Mouse (Mus musculus) v-Abl transformed pro-B cells (cell line): ENCODE results near the gene Cyp4x1.
"Not testable (repeated sequence)": the region's sequence is repeated elsewhere in the genome, so short reads cannot be mapped to it uniquely, and the experiment has no call there.

Experiments
- in situ Hi-C, 2 experiments: fragments of 400-800 bp; cut with MboI; formaldehyde crosslinking; loops; one replicate each; pipeline ENCODE4 v1.15.1; 2025; ENCODE audit not compliant: unreplicated experiment in 2 of 2

Cyp4x1 gene

GRCm38 (mm10) chr4:115133621-115134295 lies at the start of gene Cyp4x1:
TSS of gene Cyp4x1 (minus strand) at chr4:115134281.
- in situ Hi-C loops = no loop called here

- in situ Hi-C loops = not testable (repeated sequence)
Observed at GRCm38 (mm10) chr4:115176201-115176600, 42.1 kb upstream of the Cyp4x1 start.

GRCm38 (mm10) chr4:115174694-115175353 lies 40.7 kb upstream of the Cyp4x1 start:
- in situ Hi-C loops = no loop called here

GRCm38 (mm10) chr4:115158963-115159362 lies 24.9 kb upstream of the Cyp4x1 start:
- in situ Hi-C loops = not testable (repeated sequence)

- in situ Hi-C loops = no loop called here
Observed at GRCm38 (mm10) chr4:115154723-115155122, 20.6 kb upstream of the Cyp4x1 start.

- in situ Hi-C loops = no loop called here
Observed at GRCm38 (mm10) chr4:115134296-115134630, 182 bp upstream of the Cyp4x1 start.

GRCm38 (mm10) chr4:115133085-115133484 lies 996 bp downstream of the Cyp4x1 start:
- in situ Hi-C loops = no loop called here

- in situ Hi-C loops = no loop called here
Observed at GRCm38 (mm10) chr4:115124713-115125112, 9.4 kb downstream of the Cyp4x1 start.

- in situ Hi-C loops = no loop called here
Observed at GRCm38 (mm10) chr4:115123507-115123906, 10.6 kb downstream of the Cyp4x1 start.

- in situ Hi-C loops = no loop called here
Observed at GRCm38 (mm10) chr4:115121608-115122007, 12.5 kb downstream of the Cyp4x1 start.

GRCm38 (mm10) chr4:115121162-115121561 lies 12.9 kb downstream of the Cyp4x1 start:
- in situ Hi-C loops = no loop called here

- in situ Hi-C loops = no loop called here
Observed at GRCm38 (mm10) chr4:115119642-115120041, 14.4 kb downstream of the Cyp4x1 start.

GRCm38 (mm10) chr4:115113266-115113665 lies 20.8 kb downstream of the Cyp4x1 start:
- in situ Hi-C loops = no loop called here

GRCm38 (mm10) chr4:115111167-115111566 lies 22.9 kb downstream of the Cyp4x1 start:
- in situ Hi-C loops = no loop called here

- in situ Hi-C loops = loop anchor here (5.0 to 10.0 kb wide), 2 partner anchors 604 to 881 kb away; no protein-coding TSS in a partner anchor
Observed at GRCm38 (mm10) chr4:115103510-115103909, 30.6 kb downstream of the Cyp4x1 start.

- in situ Hi-C loops = loop anchor here (5.0 to 10.0 kb wide), 2 partner anchors 606 to 883 kb away; no protein-coding TSS in a partner anchor
Observed at GRCm38 (mm10) chr4:115101682-115102081, 32.4 kb downstream of the Cyp4x1 start.

GRCm38 (mm10) chr4:115097146-115097496 lies 37.0 kb downstream of the Cyp4x1 start:
- in situ Hi-C loops = loop anchor here (10.0 to 25.0 kb wide), 6 partner anchors 102 to 785 kb away; partner anchors contain the start of gene Cmpk1 (in 1 of the 2)

GRCm38 (mm10) chr4:115096435-115097145 lies 37.5 kb downstream of the Cyp4x1 start:
- in situ Hi-C loops = loop anchor here (10.0 to 25.0 kb wide), 6 partner anchors 102 to 784 kb away; partner anchors contain the start of gene Cmpk1 (in 1 of the 2)

- in situ Hi-C loops = loop anchor here (10.0 to 25.0 kb wide), 6 partner anchors 101 to 784 kb away; partner anchors contain the start of gene Cmpk1 (in 1 of the 2)
Observed at GRCm38 (mm10) chr4:115095671-115096434, 38.2 kb downstream of the Cyp4x1 start.

- in situ Hi-C loops = loop anchor here (10.0 to 25.0 kb wide), 6 partner anchors 99 to 782 kb away; partner anchors contain the start of gene Cmpk1 (in 1 of the 2)
Observed at GRCm38 (mm10) chr4:115094056-115094455, 40.0 kb downstream of the Cyp4x1 start.
